Mouse (Mus musculus) liver, embryonic 14 days (tissue): ENCODE data around the gene Tgfb1i1. TPM values are rescaled to one million over a fixed set of nuclear protein-coding genes. Genes with fewer than 3 reads are reported as not detected.

Experiments used
- polyA plus RNA-seq: library from polyadenylated mRNA; depleted of rRNA; stranded (reverse); fragments of >200 nt; gene quantifications from 2 replicates; pipeline ENCODE4 v1.2.3, GENCODE M21; 2012; rRNA removed

The Tgfb1i1 gene
- polyA plus RNA-seq, result 4.5 and 6.2 TPM in 2 replicates

DNA sequence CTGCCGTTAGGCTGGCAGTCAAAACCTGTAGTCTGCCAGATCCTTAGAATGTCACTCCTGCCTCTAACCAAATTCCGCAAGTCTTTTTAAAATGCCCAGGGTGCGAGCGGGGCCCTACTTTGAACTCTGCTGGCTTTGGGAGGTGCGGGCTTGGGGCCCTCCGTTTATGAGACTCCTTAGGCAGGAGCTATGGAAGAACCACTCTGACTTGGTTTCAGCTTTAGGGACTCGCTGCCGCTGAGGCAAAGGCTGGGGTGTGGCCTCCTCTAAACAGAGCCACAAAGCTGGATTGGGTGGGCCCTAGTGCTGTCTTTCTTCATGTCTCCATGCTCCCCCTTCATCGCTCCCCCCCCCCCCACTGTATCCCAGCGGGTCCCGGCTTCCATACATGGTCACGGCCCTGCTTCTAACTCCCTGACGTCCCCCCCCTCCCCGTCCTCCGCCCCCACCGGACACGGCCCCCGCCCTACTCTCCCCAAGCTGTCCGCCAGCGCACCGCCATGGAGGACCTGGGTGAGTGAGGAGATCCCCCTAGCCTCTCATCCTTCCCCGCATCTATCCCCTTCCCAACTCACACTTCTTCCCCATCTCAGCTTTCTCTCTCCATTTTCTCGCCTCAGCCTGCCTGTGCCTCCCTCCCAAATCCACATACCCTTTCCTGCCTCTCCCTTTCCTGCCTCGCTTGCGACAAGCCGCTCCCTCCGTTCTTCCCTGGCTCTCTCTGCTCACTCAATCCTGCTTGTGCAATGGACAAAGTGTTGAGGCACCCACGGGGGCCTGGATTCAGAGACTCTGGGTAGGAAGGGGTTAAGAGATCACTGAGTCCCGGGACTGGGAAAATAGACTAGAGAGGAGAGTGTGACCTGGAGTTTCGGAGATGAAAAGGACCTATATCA lies at the start of gene Tgfb1i1:
Gene Tgfb1i1 (plus strand): TSS at position 317 of the 896 bp plus-strand sequence.

DNA sequence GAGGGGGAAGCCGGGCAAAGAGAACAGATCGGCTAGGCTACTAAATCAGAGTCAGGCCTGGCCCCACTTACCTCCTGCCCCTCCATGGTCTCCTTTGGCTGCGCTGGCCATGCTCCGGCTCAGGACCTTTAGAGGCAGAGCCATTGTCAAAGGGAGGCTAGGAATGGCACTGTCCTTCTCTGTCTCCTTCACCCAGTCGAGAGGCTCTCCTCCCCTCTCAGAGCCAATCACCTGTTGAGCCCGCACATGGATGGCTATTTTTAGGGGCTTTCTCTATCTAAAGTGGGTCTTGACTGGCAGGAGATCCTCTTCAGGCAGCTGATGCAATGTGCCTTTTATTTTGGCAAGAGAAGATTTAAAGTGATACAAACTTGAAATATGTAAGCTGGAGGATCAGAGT lies 40.5 kb upstream of the Tgfb1i1 start, which contains the start of gene Cox6a2:
Gene Cox6a2 (minus strand): TSS at position 236 of the 400 bp plus-strand sequence.

DNA sequence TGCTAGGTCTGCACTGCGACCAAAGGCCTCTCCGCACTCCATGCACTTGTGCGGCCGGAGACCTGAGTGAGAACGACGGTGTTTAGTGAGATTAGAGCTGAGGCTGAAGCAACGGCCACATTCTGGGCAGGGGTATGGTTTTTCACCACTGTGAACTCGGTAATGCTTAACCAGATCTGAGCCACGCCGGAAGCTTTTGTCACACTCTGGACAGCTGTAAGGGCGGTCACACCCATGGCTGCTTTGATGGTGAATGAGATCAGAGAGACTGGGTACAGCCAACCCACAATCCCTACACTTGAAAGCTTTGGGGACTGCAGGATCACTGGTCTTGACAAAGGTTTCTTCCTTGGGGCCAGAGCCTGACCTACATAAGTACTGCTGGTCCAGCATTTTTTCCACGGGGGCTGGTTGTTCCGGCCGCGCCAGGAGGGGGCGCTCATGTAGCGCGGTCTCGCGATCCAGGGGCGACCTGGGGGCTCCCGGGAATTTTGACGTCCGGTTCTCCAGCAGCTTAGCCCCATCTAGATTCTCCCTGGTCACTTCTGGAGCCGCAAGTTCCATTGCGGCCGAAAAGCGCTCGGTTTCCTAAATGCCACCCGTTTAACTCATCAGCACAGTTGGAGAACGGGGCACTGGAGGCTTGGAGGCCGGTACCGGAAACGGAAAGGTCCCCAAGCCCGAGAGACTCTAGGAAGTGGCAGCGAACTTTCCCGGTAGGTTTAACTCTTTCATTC lies 9.6 kb upstream of the Tgfb1i1 start, which contains the start of gene Armc5:
Gene Armc5 (plus strand): TSS at position 487 of the 737 bp plus-strand sequence.

DNA sequence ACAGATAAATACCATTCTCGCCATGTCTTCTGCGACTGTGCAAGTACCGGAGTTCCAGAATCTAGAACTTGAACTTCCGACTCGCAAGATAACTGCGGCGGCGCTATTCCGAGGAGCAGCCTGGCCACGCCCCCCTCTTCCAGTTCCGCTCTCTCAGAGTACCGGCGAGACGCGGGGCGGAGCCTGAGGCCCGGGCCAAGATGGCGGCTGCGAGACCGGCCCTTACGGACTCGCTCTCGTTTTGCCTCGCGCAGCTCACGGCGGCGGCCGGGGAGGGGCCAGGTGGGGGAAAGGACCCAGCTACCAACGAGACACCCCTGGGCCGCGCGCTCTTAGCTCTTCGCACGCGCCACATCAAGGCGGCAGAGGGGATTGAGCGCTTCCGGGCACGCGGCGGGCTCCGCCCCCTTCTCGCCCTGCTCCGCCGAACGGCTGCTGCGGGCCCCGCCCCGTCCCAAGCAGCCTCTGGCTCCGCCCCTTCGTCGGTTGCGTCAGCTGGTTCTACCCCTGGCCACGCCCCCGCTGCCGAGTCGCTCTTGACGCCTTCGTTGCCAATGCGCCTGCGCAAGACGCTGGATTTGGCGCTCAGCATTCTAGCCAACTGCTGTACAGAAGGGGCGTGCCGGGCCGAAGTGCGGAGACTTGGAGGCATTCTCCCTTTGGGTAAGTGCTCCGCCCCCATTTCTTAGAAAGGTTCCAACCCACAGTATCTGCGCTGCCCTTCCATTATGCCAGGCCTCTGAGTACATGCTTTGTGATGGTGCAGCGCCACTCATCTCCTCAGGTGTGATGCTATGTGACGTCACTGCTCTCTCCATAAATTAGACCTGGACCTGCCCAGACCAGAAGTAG lies 8.5 kb upstream of the Tgfb1i1 start, which contains the start of gene 9130023H24Rik:
Gene 9130023H24Rik (minus strand): TSS at position 105 of the 852 bp plus-strand sequence.

DNA sequence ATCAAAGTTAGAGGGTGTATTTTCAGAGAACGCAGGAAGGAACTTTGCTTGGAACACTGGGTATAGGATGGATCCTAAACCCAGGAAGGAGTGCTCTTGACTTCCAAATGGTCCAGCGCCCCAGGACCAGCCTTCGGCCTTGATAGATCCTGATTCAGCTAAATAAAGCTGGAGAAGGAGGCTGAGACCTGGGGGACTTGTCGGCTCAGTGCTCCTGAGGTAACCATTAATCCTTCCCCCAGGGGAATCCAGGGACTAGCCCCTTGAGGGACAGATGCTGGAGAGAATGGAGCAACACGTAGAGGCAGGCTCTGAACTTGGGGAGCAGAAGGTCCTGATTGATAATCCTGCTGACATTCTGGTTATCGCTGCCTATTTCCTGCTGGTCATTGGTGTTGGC lies 18.8 kb downstream of the Tgfb1i1 start, which contains the start of gene Slc5a2:
Gene Slc5a2 (plus strand): TSS at position 247 of the 400 bp plus-strand sequence.

DNA sequence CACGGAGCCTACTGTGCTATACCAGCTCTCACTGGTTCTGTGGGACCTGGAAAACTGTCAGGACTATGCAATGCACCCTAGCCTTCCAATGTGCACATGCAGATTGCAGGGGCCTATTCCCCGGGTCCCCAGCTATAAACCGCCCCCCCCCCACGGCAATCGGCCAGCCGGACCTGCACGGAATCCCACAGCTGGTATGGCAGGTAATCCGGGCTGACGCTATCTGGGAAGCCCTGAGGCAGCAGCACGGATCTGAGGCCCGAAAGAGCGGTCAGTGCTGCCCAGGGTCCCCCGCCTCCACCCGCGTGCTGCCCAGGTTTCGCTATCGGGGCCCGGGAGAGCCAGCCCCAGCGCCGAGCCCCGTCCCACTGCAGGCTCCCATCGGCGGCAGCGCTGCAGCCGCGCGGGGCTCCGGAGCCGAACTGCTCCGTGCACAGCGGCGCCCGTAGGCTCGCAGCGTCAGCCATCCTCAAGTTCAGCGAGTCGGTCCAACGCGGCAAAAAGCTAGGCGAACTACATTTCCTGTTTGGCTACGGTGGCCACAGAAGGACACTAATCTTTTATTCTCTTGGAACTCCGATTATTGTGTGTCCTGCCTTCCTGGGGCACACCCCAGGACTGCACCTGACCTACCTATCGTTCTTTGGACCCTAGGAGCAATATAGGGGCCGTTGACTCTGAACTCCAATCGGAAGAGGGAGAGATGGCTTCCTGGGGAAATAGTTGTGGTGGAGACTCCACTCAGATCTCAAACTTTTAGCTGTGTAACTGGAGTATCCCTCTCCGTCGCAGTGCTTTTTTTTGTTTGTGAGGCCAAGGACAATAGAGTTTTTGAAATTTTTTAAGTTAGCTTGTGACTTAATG lies 51.2 kb downstream of the Tgfb1i1 start, which contains the start of gene BC017158:
Gene BC017158 (minus strand): TSS at position 554 of the 864 bp plus-strand sequence.

Other genes starting within 250 kb of the Tgfb1i1 start
- gene Trim72, start 242.9 kb upstream of the Tgfb1i1 start, polyA plus RNA-seq, result 0.05 and 0.67 TPM in 2 replicates
- gene Itgam, start 184.2 kb upstream of the Tgfb1i1 start, polyA plus RNA-seq, result 2.0 and 2.8 TPM in 2 replicates
- gene Gm49368, start 184.1 kb upstream of the Tgfb1i1 start, polyA plus RNA-seq, result 0.01 TPM in 1 of 2 replicates, not detected in the other
- 0.12 TPM in 2 replicates for gene Itgax, start 117.3 kb upstream of the Tgfb1i1 start, polyA plus RNA-seq
- gene Itgad, start 92.4 kb upstream of the Tgfb1i1 start, polyA plus RNA-seq, result 0.01 and 0.06 TPM in 2 replicates
- 0.55 and 1.4 TPM in 2 replicates for gene Cox6a2, start 40.4 kb upstream of the Tgfb1i1 start, polyA plus RNA-seq
- gene Armc5, start 9.5 kb upstream of the Tgfb1i1 start, polyA plus RNA-seq, result 4.6 and 5.1 TPM in 2 replicates
- gene 9130023H24Rik, start 8.8 kb upstream of the Tgfb1i1 start, polyA plus RNA-seq, result 0.96 and 1.3 TPM in 2 replicates
- 1.5 TPM in 2 replicates for gene Slc5a2, start 18.8 kb downstream of the Tgfb1i1 start, polyA plus RNA-seq
- 21.0 and 24.7 TPM in 2 replicates for gene BC017158, start 51.4 kb downstream of the Tgfb1i1 start, polyA plus RNA-seq
- 37.7 and 42.2 TPM in 2 replicates for gene Rgs10, start 171.9 kb downstream of the Tgfb1i1 start, polyA plus RNA-seq
- 57.8 and 60.5 TPM in 2 replicates for gene Tial1, start 214.9 kb downstream of the Tgfb1i1 start, polyA plus RNA-seq